Mouse (Mus musculus) embryonic facial prominence, embryonic 15.5 days (tissue): Measurements from ENCODE around the gene Usp15. TPM values are rescaled to one million over a fixed set of nuclear protein-coding genes. Genes with fewer than 3 reads are reported as not detected.

ENCODE experiments used
- ATAC-seq: fragments of 200-750 bp; cut with Nextera tagmentation; 2 replicates; pipeline ENCODE4 v1.8.0; 2017; ENCODE audit warnings: low read depth, moderate TSS enrichment; ENCODE audit not compliant: insufficient number of reproducible peaks, low FRiP score, low TSS enrichment
- H3K27ac ChIP-seq: fragments of 300-500 bp; sonication (generic); replicated peaks from 2 replicates; pipeline ENCODE4 v1.5.1; 2015; ENCODE audit warnings: mild to moderate bottlenecking, inconsistent platforms
- H3K27me3 ChIP-seq: fragments of 300-500 bp; sonication (generic); 2 replicates; pipeline ENCODE4 v1.6.1; 2015; ENCODE audit warnings: inconsistent platforms
- H3K36me3 ChIP-seq: fragments of 300-500 bp; sonication (generic); 2 replicates; pipeline ENCODE4 v1.6.1; 2015; ENCODE audit warnings: mild to moderate bottlenecking, inconsistent platforms
- H3K4me1 ChIP-seq: fragments of 300-500 bp; sonication (generic); 2 replicates; pipeline ENCODE4 v1.6.1; 2015; ENCODE audit warnings: inconsistent platforms
- H3K4me2 ChIP-seq: fragments of 300-500 bp; sonication (generic); replicated peaks from 2 replicates; pipeline ENCODE4 v1.6.1; 2015; ENCODE audit warnings: mild to moderate bottlenecking, inconsistent platforms
- H3K4me3 ChIP-seq: fragments of 300-500 bp; sonication (generic); replicated peaks from 2 replicates; pipeline ENCODE4 v1.5.1; 2015; ENCODE audit warnings: mild to moderate bottlenecking, inconsistent platforms
- H3K9ac ChIP-seq: fragments of 300-500 bp; sonication (generic); 2 replicates; pipeline ENCODE4 v1.6.1; 2015; ENCODE audit warnings: inconsistent platforms
- H3K9me3 ChIP-seq: fragments of 300-500 bp; sonication (generic); replicated peaks from 2 replicates; pipeline ENCODE4 v1.6.1; 2016; ENCODE audit warnings: inconsistent platforms
- WGBS: fragments of 180-500 bp; shearing (Covaris S2); methylation state at CpG from one replicate; pipeline ENCODE4 v1.1.7; 2015; 5-methylcytosine and 5-hydroxymethylcytosine counted together
- polyA plus RNA-seq: library from polyadenylated mRNA; unstranded; fragments of >200 nt; fragmentation: Nextera tagmentation; extraction: Ambion mirVana; gene quantifications from 2 replicates; pipeline ENCODE4 v1.2.1, GENCODE M21; 2015

Gene Usp15
- polyA plus RNA-seq, 1 experiment from 2014 or later = 53.9 TPM

GRCm38 (mm10) chr10:123101303-123101702, 95.5 kb downstream of the Usp15 start:
- Histone ChIP-seq H3K27ac (no peak overlapping the region), H3K9ac (no peak overlapping the region), H3K4me3 (no peak overlapping the region), H3K4me1 (no peaks in the 10 kb centered on the region), H3K4me2 (no peak overlapping the region), H3K27me3 (no peaks in the 10 kb centered on the region), H3K36me3 (no peaks in the 10 kb centered on the region), H3K9me3 (no peaks in the 10 kb centered on the region)
- WGBS = 68% methylated on average over 1 of the region's 1 CpGs
- ATAC-seq = no peak

- Histone ChIP-seq H3K27me3 (no peaks in the 10 kb centered on the region), H3K36me3 (no peaks in the 10 kb centered on the region), H3K9me3 (no peaks in the 10 kb centered on the region), H3K9ac (no peak overlapping the region), H3K4me3 (no peak overlapping the region), H3K4me1 (no peaks in the 10 kb centered on the region), H3K27ac (no peak overlapping the region), H3K4me2 (no peak overlapping the region)
- WGBS = 83% methylated on average over 2 of the region's 2 CpGs
- ATAC-seq = no peak
Observed at GRCm38 (mm10) chr10:123100584-123100983, 96.2 kb downstream of the Usp15 start.

- no peaks in the 10 kb centered on the region for H3K9me3 ChIP-seq
- no peak overlapping the region for H3K4me3 ChIP-seq
- no peak overlapping the region for H3K27ac ChIP-seq
- ATAC-seq = no peak
- no peak overlapping the region for H3K9ac ChIP-seq
- no peaks in the 10 kb centered on the region for H3K36me3 ChIP-seq
- no peaks in the 10 kb centered on the region for H3K27me3 ChIP-seq
- 83% methylated on average over 7 of the region's 7 CpGs for WGBS
- H3K4me2 ChIP-seq = no peak overlapping the region
- H3K4me1 ChIP-seq = no peaks in the 10 kb centered on the region
Observed at GRCm38 (mm10) chr10:123094504-123094903, 102.3 kb downstream of the Usp15 start.

- Histone ChIP-seq H3K4me2 (no peak overlapping the region), H3K9ac (no peak overlapping the region), H3K4me3 (no peak overlapping the region), H3K36me3 (no peaks in the 10 kb centered on the region), H3K4me1 (no peaks in the 10 kb centered on the region), H3K27me3 (no peaks in the 10 kb centered on the region), H3K27ac (no peak overlapping the region), H3K9me3 (no peaks in the 10 kb centered on the region)
- 69% methylated on average over 3 of the region's 3 CpGs for WGBS
- ATAC-seq = no peak
Observed at GRCm38 (mm10) chr10:123092577-123092976, 104.2 kb downstream of the Usp15 start.

- no peak overlapping the region for H3K4me3 ChIP-seq
- H3K9ac ChIP-seq = no peak overlapping the region
- H3K36me3 ChIP-seq = no peaks in the 10 kb centered on the region
- no peak for ATAC-seq
- H3K4me1 ChIP-seq = no peaks in the 10 kb centered on the region
- no peaks in the 10 kb centered on the region for H3K9me3 ChIP-seq
- 30% methylated on average over 5 of the region's 5 CpGs for WGBS
- H3K27ac ChIP-seq = no peak overlapping the region
- no peaks in the 10 kb centered on the region for H3K27me3 ChIP-seq
- H3K4me2 ChIP-seq = no peak overlapping the region
Observed at GRCm38 (mm10) chr10:123091737-123092136, 105.1 kb downstream of the Usp15 start.

GRCm38 (mm10) chr10:123089425-123089930, 107.3 kb downstream of the Usp15 start:
- Histone ChIP-seq H3K4me2 (no peak overlapping the region), H3K4me3 (no peak overlapping the region), H3K9me3 (no peaks in the 10 kb centered on the region), H3K36me3 (no peaks in the 10 kb centered on the region), H3K27ac (no peak overlapping the region), H3K27me3 (no peaks in the 10 kb centered on the region), H3K4me1 (no peaks in the 10 kb centered on the region), H3K9ac (no peak overlapping the region)
- 81% methylated on average over 12 of the region's 12 CpGs for WGBS
- no peak for ATAC-seq

GRCm38 (mm10) chr10:123086847-123087246, 109.9 kb downstream of the Usp15 start:
- H3K9ac ChIP-seq = no peak overlapping the region
- ATAC-seq = no peak
- no peaks in the 10 kb centered on the region for H3K36me3 ChIP-seq
- H3K4me3 ChIP-seq = no peak overlapping the region
- H3K9me3 ChIP-seq = no peaks in the 10 kb centered on the region
- no peaks in the 10 kb centered on the region for H3K4me1 ChIP-seq
- H3K4me2 ChIP-seq = no peak overlapping the region
- WGBS = 83% methylated on average over 2 of the region's 2 CpGs
- H3K27ac ChIP-seq = no peak overlapping the region
- no peaks in the 10 kb centered on the region for H3K27me3 ChIP-seq

GRCm38 (mm10) chr10:123084900-123085641, 111.7 kb downstream of the Usp15 start:
- no peaks in the 10 kb centered on the region for H3K9me3 ChIP-seq
- 51% methylated on average over 10 of the region's 10 CpGs for WGBS
- no peak overlapping the region for H3K27ac ChIP-seq
- H3K9ac ChIP-seq = no peak overlapping the region
- no peak overlapping the region for H3K4me3 ChIP-seq
- H3K4me1 ChIP-seq = no peaks in the 10 kb centered on the region
- no peak for ATAC-seq
- H3K36me3 ChIP-seq = no peaks in the 10 kb centered on the region
- no peak overlapping the region for H3K4me2 ChIP-seq
- no peaks in the 10 kb centered on the region for H3K27me3 ChIP-seq

- 77% methylated on average over 9 of the region's 9 CpGs for WGBS
- no peak for ATAC-seq
- no peaks in the 10 kb centered on the region for H3K4me1 ChIP-seq
- no peak overlapping the region for H3K4me3 ChIP-seq
- no peak overlapping the region for H3K9ac ChIP-seq
- H3K9me3 ChIP-seq = no peaks in the 10 kb centered on the region
- no peaks in the 10 kb centered on the region for H3K36me3 ChIP-seq
- no peaks in the 10 kb centered on the region for H3K27me3 ChIP-seq
- no peak overlapping the region for H3K27ac ChIP-seq
- no peak overlapping the region for H3K4me2 ChIP-seq
Observed at GRCm38 (mm10) chr10:123084307-123084706, 112.5 kb downstream of the Usp15 start.

GRCm38 (mm10) chr10:123076245-123077023, 120.4 kb downstream of the Usp15 start, which contains the start of gene Mon2:
TSS of gene Mon2 (minus strand) at chr10:123076505.
- peak; percentile 99 for ATAC-seq
- Histone ChIP-seq H3K36me3 (peaks cover 14% of the 10 kb centered on the region; the same call in 1 of the 2 replicates), H3K4me3 (peak within 1 kb of the TSS; percentile 96), H3K27ac (peak within 1 kb of the TSS; percentile 75; the same call in 1 of the 2 replicates), H3K4me1 (peaks cover 9% of the 10 kb centered on the region), H3K27me3 (no peaks in the 10 kb centered on the region), H3K4me2 (peak within 1 kb of the TSS; percentile 63), H3K9me3 (no peaks in the 10 kb centered on the region), H3K9ac (peak within 1 kb of the TSS; percentile 80)
- WGBS = under 1% methylated on average over 57 of the region's 58 CpGs

- Histone ChIP-seq H3K9me3 (no peaks in the 10 kb centered on the region), H3K27ac (peak overlapping the region; percentile 75; the same call in 1 of the 2 replicates), H3K4me1 (peaks cover 9% of the 10 kb centered on the region), H3K4me2 (peak overlapping the region; percentile 63), H3K36me3 (peaks cover 15% of the 10 kb centered on the region; the same call in 1 of the 2 replicates), H3K9ac (peak overlapping the region; percentile 80), H3K4me3 (peak overlapping the region; percentile 96), H3K27me3 (no peaks in the 10 kb centered on the region)
- ATAC-seq = peak; percentile 77
- under 1% methylated on average over 45 of the region's 48 CpGs for WGBS
Observed at GRCm38 (mm10) chr10:123075751-123076242, 121.0 kb downstream of the Usp15 start.
